ENCODE assay signal across 8 mouse cellular contexts in the genomic region with DNA sequence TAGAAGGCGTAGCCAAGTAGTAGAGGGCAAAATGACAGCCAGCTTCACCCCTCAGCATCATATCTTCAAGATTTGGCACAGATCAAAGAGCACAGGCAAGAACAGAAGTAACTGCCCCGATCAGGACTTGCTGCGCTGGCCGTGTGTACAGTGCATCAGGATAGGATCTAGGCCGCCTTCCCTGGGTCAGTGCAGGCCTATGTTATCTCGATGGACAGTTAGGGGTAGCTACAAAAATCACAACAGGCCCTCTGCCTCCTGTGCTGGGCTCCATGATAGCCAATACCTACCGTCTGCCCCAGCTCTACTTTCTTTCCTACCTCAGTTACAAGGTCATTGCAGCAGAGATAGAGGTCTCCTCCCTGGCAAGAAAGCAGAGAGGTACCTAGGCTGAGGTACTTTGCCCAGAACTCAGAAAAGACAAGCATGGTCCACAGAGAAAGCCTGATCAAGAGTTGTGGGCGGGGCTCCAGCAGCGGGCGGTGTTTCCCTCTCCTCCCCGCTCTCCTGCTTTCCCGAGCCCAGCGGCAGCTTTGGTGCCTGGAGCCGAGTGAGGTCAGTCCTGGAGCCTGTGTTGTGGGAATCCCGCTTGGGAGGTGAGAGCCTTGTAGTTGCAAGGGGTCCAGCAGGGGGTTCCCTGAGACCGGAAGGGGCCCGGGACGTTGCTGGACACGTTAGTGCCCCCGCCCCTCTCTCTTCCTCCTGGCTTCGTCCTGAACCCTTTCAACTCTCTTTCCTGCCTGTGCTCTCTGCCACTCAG. TPM values are rescaled to one million over a fixed set of nuclear protein-coding genes. Genes with fewer than 3 reads are reported as not detected.
DNase-seq lines count a peak whose midpoint lies in the region; ATAC-seq lines count a peak whose summit lies in the region.

Tlr5 (plus strand) TSS at position 502 of the 760 bp plus-strand sequence.

- 20% methylated on average over 21 of the region's 21 CpGs for WGBS in forebrain, embryonic 14.5 days
- WGBS in limb, embryonic 11.5 days, result 19% methylated on average over 21 of the region's 21 CpGs
- 21% methylated on average over 21 of the region's 21 CpGs for WGBS in midbrain, embryonic 10.5 days

- H3K27me3 ChIP-seq in forebrain, embryonic 14.5 days (replicated peaks; ENCODE audit: control insufficient read depth, insufficient read depth, low read length), result no peaks in the 10 kb centered on the region
- H3K27me3 ChIP-seq in limb, embryonic 11.5 days (ENCODE audit: control insufficient read depth, insufficient read depth, low read length), result no peaks in the 10 kb centered on the region
- H3K27me3 ChIP-seq in midbrain, embryonic 10.5 days (ENCODE audit: low read depth, poor library complexity, severe bottlenecking), result peaks cover 61% of the 10 kb centered on the region

- no peaks in the 10 kb centered on the region for H3K9me3 ChIP-seq in forebrain, embryonic 14.5 days (replicated peaks; ENCODE audit: control insufficient read depth, low read length)
- H3K9me3 ChIP-seq in limb, embryonic 11.5 days (ENCODE audit: control insufficient read depth, low read length), result no peaks in the 10 kb centered on the region
- H3K9me3 ChIP-seq in midbrain, embryonic 10.5 days (replicated peaks), result no peaks in the 10 kb centered on the region

- H3K4me3 ChIP-seq in forebrain, embryonic 14.5 days (ENCODE audit: low read depth, low read length), result peak within 1 kb of the TSS; percentile 24
- peak within 1 kb of the TSS; percentile 31 for H3K4me3 ChIP-seq in limb, embryonic 11.5 days (ENCODE audit: low read depth, low read length)
- H3K4me3 ChIP-seq in midbrain, embryonic 10.5 days, result peak within 1 kb of the TSS; percentile 54

- H3K4me2 ChIP-seq in forebrain, embryonic 14.5 days (ENCODE audit: low read length), result peak within 1 kb of the TSS; percentile 46
- H3K4me2 ChIP-seq in limb, embryonic 11.5 days (ENCODE audit: low read depth, severe bottlenecking), result peak within 1 kb of the TSS; percentile 54

- peak; percentile 44 for DNase-seq in right cerebral cortex, postnatal 4 days
- no peak for DNase-seq in right cerebral cortex, postnatal 14 days
- DNase-seq in forebrain, embryonic 14.5 days (ENCODE audit: low spot score), result peak; percentile 52
- peak; percentile 75 for DNase-seq in heart, postnatal 4 days
- peak; percentile 77 for DNase-seq in limb, embryonic 11.5 days (ENCODE audit: low spot score)
- DNase-seq in midbrain, embryonic 10.5 days (ENCODE audit: low spot score), result peak; percentile 67
- peak; percentile 19 for DNase-seq in testis, postnatal 14 days (ENCODE audit: low spot score)
- DNase-seq in cerebellum, adult 9-10 months, result no peak

- H3K4me1 ChIP-seq in forebrain, embryonic 14.5 days (ENCODE audit: control insufficient read depth, insufficient read depth, low read length), result peaks cover 13% of the 10 kb centered on the region
- H3K4me1 ChIP-seq in limb, embryonic 11.5 days (ENCODE audit: control insufficient read depth, insufficient read depth, low read length), result no peaks in the 10 kb centered on the region
- H3K4me1 ChIP-seq in midbrain, embryonic 10.5 days, result peaks cover 41% of the 10 kb centered on the region

- H3K9ac ChIP-seq in forebrain, embryonic 14.5 days (ENCODE audit: low read length), result peak within 1 kb of the TSS; percentile 46; the same call in 1 of the 2 replicates
- peak within 1 kb of the TSS; percentile 58 for H3K9ac ChIP-seq in limb, embryonic 11.5 days (ENCODE audit: low read length)

- peak; percentile 35 for ATAC-seq in forebrain, embryonic 14.5 days
- ATAC-seq in limb, embryonic 11.5 days (ENCODE audit: insufficient number of reproducible peaks, low FRiP score, low TSS enrichment, low read depth), result peak; percentile 40; the same call in 1 of the 2 replicates

- H3K36me3 ChIP-seq in forebrain, embryonic 14.5 days (ENCODE audit: control insufficient read depth, insufficient read depth, low read length), result no peaks in the 10 kb centered on the region
- no peaks in the 10 kb centered on the region for H3K36me3 ChIP-seq in limb, embryonic 11.5 days (ENCODE audit: control insufficient read depth, insufficient read depth, low read length)
- H3K36me3 ChIP-seq in midbrain, embryonic 10.5 days, result no peaks in the 10 kb centered on the region

- peak within 1 kb of the TSS; percentile 21; the same call in 1 of the 2 replicates for H3K27ac ChIP-seq in forebrain, embryonic 14.5 days (ENCODE audit: low read depth, low read length)
- no peak within 1 kb of the TSS for H3K27ac ChIP-seq in limb, embryonic 11.5 days (replicated peaks; ENCODE audit: low read depth, low read length)
- H3K27ac ChIP-seq in midbrain, embryonic 10.5 days (replicated peaks), result peak within 1 kb of the TSS; percentile 81

RNA-seq across cellular contexts. Expression of gene Tlr5, which starts in this region (rescaled TPM):
- 0.11 and 0.26 TPM in 2 replicates for polyA plus RNA-seq in forebrain, embryonic 14.5 days (2014; fragmentation: Nextera tagmentation; extraction: Ambion mirVana)
- 1 to 10 TPM; 1.9 to 2.0 TPM for total RNA-seq in heart, postnatal 4 days (2021)
- 0.67 and 0.92 TPM in 2 replicates for polyA plus RNA-seq in limb, embryonic 11.5 days (2014; fragmentation: Nextera tagmentation; extraction: Ambion mirVana)
- polyA plus RNA-seq in midbrain, embryonic 10.5 days (2016; fragmentation: Nextera tagmentation; extraction: Ambion mirVana), result 0.35 and 0.52 TPM in 2 replicates

Comparison
In these comparisons a context has a peak if more than half of its experiments do, and no peak if none do; other contexts are left out.
1. DNase-seq: peak in right cerebral cortex, postnatal 4 days (single experiment), heart, postnatal 4 days (single experiment) and testis, postnatal 14 days (single experiment); none in right cerebral cortex, postnatal 14 days (single experiment) and cerebellum, adult 9-10 months (single experiment).
2. Peak in DNase-seq, ATAC-seq, H3K4me3 ChIP-seq, H3K27ac ChIP-seq, H3K9ac ChIP-seq and H3K4me2 ChIP-seq in forebrain, embryonic 14.5 days; RNA of the gene not detected or under 1 TPM.
3. Peak in DNase-seq, ATAC-seq, H3K4me3 ChIP-seq, H3K9ac ChIP-seq and H3K4me2 ChIP-seq in limb, embryonic 11.5 days; RNA of the gene not detected or under 1 TPM.
4. Peak in DNase-seq, H3K4me3 ChIP-seq and H3K27ac ChIP-seq in midbrain, embryonic 10.5 days; RNA of the gene not detected or under 1 TPM.
5. Peak in every context shown above with its lines, with median percentiles within 50 percentile points of each other: H3K4me3 ChIP-seq.